Mouse (Mus musculus): Measurements from ENCODE around the gene Wdr11. TPM values are rescaled to one million over a fixed set of nuclear protein-coding genes. Genes with fewer than 3 reads are reported as not detected.

Wdr11 gene
- polyA plus RNA-seq, 1 experiment: not detected

GRCm38 (mm10) chr7:129660546-129660945, 68.9 kb downstream of the Wdr11 start:
- H3K4me3 ChIP-seq (ENCODE audit: insufficient read depth, low read depth, low read length): no peak overlapping the region
- TF ChIP-seq POLR2A (IDR thresholded peaks at IDR 0.05; ENCODE audit: insufficient read depth, low read depth, low read length) (no peak), CTCF (IDR thresholded peaks at IDR 0.05; ENCODE audit: insufficient read depth, low read depth, low read length) (no peak)
- H3K27ac ChIP-seq (ENCODE audit: insufficient read depth, low read depth, low read length): peak overlapping the region; percentile 66
- WGBS: 71% methylated on average over 9 of the region's 9 CpGs
- H3K4me1 ChIP-seq (ENCODE audit: control insufficient read depth, insufficient read depth, low read length): peaks cover 41% of the 10 kb centered on the region

- TF ChIP-seq POLR2A (IDR thresholded peaks at IDR 0.05; ENCODE audit: insufficient read depth, low read depth, low read length) (no peak), CTCF (IDR thresholded peaks at IDR 0.05; ENCODE audit: insufficient read depth, low read depth, low read length) (no peak)
- Histone ChIP-seq H3K27ac (ENCODE audit: insufficient read depth, low read depth, low read length) (peak overlapping the region; percentile 96), H3K4me1 (ENCODE audit: control insufficient read depth, insufficient read depth, low read length) (peaks cover 44% of the 10 kb centered on the region), H3K4me3 (ENCODE audit: insufficient read depth, low read depth, low read length) (no peak overlapping the region)
- 23% methylated on average over 16 of the region's 16 CpGs for WGBS
These were observed 70.6 kb downstream of the Wdr11 start for GRCm38 (mm10) chr7:129662051-129662789.

DNA sequence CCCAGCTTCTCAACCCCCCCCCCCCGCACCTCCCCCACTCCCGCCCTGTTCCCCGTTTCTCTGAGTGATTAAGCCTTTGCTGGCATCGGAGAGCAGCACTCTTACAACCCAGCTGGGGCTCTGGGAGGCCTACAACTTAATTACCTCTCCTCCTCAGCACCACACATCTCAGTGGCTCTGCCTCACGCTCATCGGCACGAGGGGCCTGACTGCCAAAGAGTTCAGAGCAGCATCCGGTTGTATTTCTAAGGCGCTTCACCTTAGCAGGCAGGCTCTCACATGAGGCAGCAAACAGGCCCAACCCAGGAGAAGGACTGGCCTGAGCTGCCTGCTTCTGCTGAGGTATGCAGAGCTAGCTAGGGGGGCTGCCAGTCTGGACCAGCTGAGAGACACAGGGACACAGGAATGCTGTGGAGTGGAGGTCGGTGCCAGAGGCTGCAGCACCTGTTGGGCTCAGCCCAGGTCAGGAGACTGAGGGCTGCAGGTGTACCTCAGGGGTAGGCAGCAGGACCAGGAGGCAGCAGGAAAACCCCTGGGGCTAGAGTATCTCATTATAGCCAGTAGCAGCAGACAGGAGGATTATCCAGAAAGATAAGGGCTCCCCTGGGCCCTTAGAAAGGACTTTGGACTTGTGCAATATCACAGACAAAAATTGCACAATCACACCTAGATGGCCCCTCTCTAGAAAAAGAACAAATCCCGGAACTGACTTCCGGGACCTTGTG, 72.3 kb downstream of the Wdr11 start:
- 27% methylated on average over 12 of the region's 12 CpGs for WGBS
- Histone ChIP-seq H3K4me1 (ENCODE audit: control insufficient read depth, insufficient read depth, low read length) (peaks cover 44% of the 10 kb centered on the region), H3K4me3 (ENCODE audit: insufficient read depth, low read depth, low read length) (no peak overlapping the region), H3K27ac (ENCODE audit: insufficient read depth, low read depth, low read length) (peak overlapping the region; percentile 95)
- no peak for TF ChIP-seq CTCF (IDR thresholded peaks at IDR 0.05; ENCODE audit: insufficient read depth, low read depth, low read length)

DNA sequence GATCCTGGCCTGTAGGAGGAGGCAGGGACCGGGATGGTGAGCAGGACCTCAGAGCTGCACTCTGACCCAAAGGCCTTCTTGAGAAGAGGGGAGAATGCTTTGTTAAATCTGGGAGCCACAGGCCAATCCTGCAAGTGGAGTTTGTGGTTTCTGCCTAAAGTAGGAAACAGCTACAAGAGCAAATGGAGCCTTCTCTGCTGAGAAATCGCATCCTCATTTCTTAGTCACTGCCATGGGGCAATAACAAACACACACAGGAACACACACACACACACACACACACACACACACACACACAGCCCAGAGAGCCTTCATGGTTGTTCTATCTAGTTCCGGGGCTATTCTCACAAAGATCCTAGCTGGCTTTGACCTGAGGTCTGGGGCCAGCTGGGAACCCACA, 73.7 kb downstream of the Wdr11 start:
- Histone ChIP-seq H3K4me1 (ENCODE audit: control insufficient read depth, insufficient read depth, low read length) (peaks cover 38% of the 10 kb centered on the region), H3K4me3 (ENCODE audit: insufficient read depth, low read depth, low read length) (no peak overlapping the region), H3K27ac (ENCODE audit: insufficient read depth, low read depth, low read length) (no peak overlapping the region)
- TF ChIP-seq POLR2A (IDR thresholded peaks at IDR 0.05; ENCODE audit: insufficient read depth, low read depth, low read length) (no peak), CTCF (IDR thresholded peaks at IDR 0.05; ENCODE audit: insufficient read depth, low read depth, low read length) (no peak)
- WGBS: 93% methylated on average over 3 of the region's 3 CpGs

DNA sequence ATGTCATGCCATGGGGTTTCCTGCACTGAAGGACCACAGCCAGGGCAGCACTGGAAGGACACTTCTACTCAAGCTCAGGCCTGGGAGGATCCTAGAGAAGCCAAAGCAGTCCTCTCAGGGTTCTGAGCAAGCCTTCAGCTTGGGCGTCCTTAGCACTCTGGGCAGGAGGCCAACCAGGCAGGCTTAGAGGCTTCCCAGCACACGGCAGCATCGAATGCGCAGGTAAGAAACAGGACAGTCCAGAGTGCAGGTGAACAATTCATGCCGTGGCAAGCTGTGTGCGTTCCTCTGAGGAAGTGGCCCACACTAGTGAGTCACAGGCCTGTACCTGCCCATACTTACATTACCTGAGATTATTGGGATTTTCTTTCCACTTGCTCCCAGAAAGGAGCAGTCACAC, 74.3 kb downstream of the Wdr11 start:
- H3K4me3 ChIP-seq (ENCODE audit: insufficient read depth, low read depth, low read length): no peak overlapping the region
- TF ChIP-seq CTCF (IDR thresholded peaks at IDR 0.05; ENCODE audit: insufficient read depth, low read depth, low read length): no peak
- TF ChIP-seq POLR2A (IDR thresholded peaks at IDR 0.05; ENCODE audit: insufficient read depth, low read depth, low read length): no peak
- H3K4me1 ChIP-seq (ENCODE audit: control insufficient read depth, insufficient read depth, low read length): peaks cover 33% of the 10 kb centered on the region
- 87% methylated on average over 6 of the region's 6 CpGs for WGBS
- no peak overlapping the region for H3K27ac ChIP-seq (ENCODE audit: insufficient read depth, low read depth, low read length)

DNA sequence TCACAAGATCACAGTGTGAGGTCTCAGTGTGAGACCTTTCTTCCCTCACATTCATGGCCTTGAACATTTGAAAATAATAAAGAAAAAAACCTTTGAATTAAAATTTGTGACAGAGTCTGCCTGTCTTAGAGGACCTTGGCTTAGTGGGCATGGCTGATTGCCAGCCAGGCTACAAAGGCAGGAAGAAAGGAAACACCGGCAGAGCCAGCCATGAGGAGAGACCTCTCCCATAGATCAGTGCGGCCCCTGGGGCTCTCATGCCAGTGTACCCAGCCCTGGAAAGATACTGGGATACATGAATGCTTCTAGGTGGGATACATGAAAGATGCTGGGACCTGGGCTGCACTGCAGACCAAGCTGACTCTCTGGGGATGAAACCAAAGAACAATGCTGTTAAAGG, 74.9 kb downstream of the Wdr11 start:
- 69% methylated on average over 2 of the region's 2 CpGs for WGBS
- Histone ChIP-seq H3K4me1 (ENCODE audit: control insufficient read depth, insufficient read depth, low read length) (peaks cover 33% of the 10 kb centered on the region), H3K27ac (ENCODE audit: insufficient read depth, low read depth, low read length) (no peak overlapping the region), H3K4me3 (ENCODE audit: insufficient read depth, low read depth, low read length) (no peak overlapping the region)
- TF ChIP-seq POLR2A (IDR thresholded peaks at IDR 0.05; ENCODE audit: insufficient read depth, low read depth, low read length) (no peak), CTCF (IDR thresholded peaks at IDR 0.05; ENCODE audit: insufficient read depth, low read depth, low read length) (no peak)

DNA sequence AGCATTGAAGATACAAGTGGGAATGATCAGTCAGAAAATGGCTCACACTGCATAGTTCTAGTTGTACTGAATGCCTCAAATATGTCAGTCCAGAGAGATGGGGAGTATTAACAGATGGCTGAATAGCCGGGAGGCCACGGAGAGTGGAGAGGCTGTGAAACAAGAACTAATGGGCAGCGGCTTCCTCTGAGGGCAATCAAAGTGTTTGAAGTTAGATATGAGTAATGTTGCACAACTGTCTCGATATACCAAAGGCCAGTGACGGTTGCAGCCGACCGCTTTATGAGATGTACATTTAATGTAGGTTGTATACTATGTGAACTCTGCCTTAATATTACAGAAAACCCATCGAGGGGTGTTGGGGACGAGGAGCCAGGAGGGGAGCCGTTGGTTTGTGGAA, 78.6 kb downstream of the Wdr11 start:
- no peak for TF ChIP-seq CTCF (IDR thresholded peaks at IDR 0.05; ENCODE audit: insufficient read depth, low read depth, low read length)
- no peak for TF ChIP-seq POLR2A (IDR thresholded peaks at IDR 0.05; ENCODE audit: insufficient read depth, low read depth, low read length)
- no peak overlapping the region for H3K27ac ChIP-seq (ENCODE audit: insufficient read depth, low read depth, low read length)
- H3K4me1 ChIP-seq (ENCODE audit: control insufficient read depth, insufficient read depth, low read length): peaks cover 10% of the 10 kb centered on the region
- WGBS: 92% methylated on average over 10 of the region's 10 CpGs
- no peak overlapping the region for H3K4me3 ChIP-seq (ENCODE audit: insufficient read depth, low read depth, low read length)

GRCm38 (mm10) chr7:129671675-129672651, 80.3 kb downstream of the Wdr11 start:
- no peak for TF ChIP-seq POLR2A (IDR thresholded peaks at IDR 0.05; ENCODE audit: insufficient read depth, low read depth, low read length)
- Histone ChIP-seq H3K27ac (ENCODE audit: insufficient read depth, low read depth, low read length) (no peak overlapping the region), H3K4me3 (ENCODE audit: insufficient read depth, low read depth, low read length) (no peak overlapping the region), H3K4me1 (ENCODE audit: control insufficient read depth, insufficient read depth, low read length) (no peaks in the 10 kb centered on the region)
- 90% methylated on average over 18 of the region's 18 CpGs for WGBS

All from olfactory bulb, adult 2 months (tissue).